Mouse (Mus musculus): ENCODE results near the gene Nkiras2. TPM values are rescaled to one million over a fixed set of nuclear protein-coding genes. Genes with fewer than 3 reads are reported as not detected.
"Not testable (repeated sequence)": the region's sequence is repeated elsewhere in the genome, so short reads cannot be mapped to it uniquely, and the experiment has no call there.

Gene Nkiras2
- total RNA-seq (2021): 10 to 100 TPM; 42.5 to 43.7 TPM
- long read RNA-seq, experiment 1, transcript Nkiras2-201 (4 exons, 2,097 nt): major isoform, 88 of 103 reads
- long read RNA-seq, experiment 1, partial matches to known transcripts: 4 of 103 reads
- long read RNA-seq, experiment 1, other reads (novel, unspliced or antisense): 10 of 103 reads
- long read RNA-seq, experiment 2, transcript Nkiras2-201 (4 exons, 2,097 nt): major isoform, 89 of 102 reads
- long read RNA-seq, experiment 2, partial matches to known transcripts: 2 of 102 reads
- long read RNA-seq, experiment 2, other reads (novel, unspliced or antisense): 11 of 102 reads

- DNase-seq (ENCODE audit: low spot score in 2 of 2): peak in 1 of 2 experiments; percentile 68
Measured at GRCm38 (mm10) chr11:100618761-100619484, at the start of gene Nkiras2. TSS of gene Nkiras2 (plus strand) at chr11:100619244.

- DNase-seq (ENCODE audit: low spot score in 2 of 2): no peak
Measured at GRCm38 (mm10) chr11:100569789-100570188, 49.3 kb upstream of the Nkiras2 start.

GRCm38 (mm10) chr11:100570430-100571201 lies 48.4 kb upstream of the Nkiras2 start:
- DNase-seq (ENCODE audit: low spot score in 2 of 2): peak in 1 of 2 experiments; percentile 72

GRCm38 (mm10) chr11:100571202-100571567 lies 47.9 kb upstream of the Nkiras2 start:
- peak in 1 of 2 experiments; percentile 23 for DNase-seq (ENCODE audit: low spot score in 2 of 2)

- DNase-seq (ENCODE audit: low spot score in 2 of 2): no peak
Measured at GRCm38 (mm10) chr11:100574188-100574587, 44.9 kb upstream of the Nkiras2 start.

GRCm38 (mm10) chr11:100574708-100575483 lies 44.1 kb upstream of the Nkiras2 start, which contains the start of gene Cnp:
TSS of gene Cnp (plus strand) at chr11:100574904.
- peak; percentile 73 to 75 for DNase-seq (ENCODE audit: low spot score in 2 of 2)

GRCm38 (mm10) chr11:100575484-100575855 lies 43.6 kb upstream of the Nkiras2 start:
- DNase-seq (ENCODE audit: low spot score in 2 of 2): peak in 1 of 2 experiments; percentile 16

- no peak for DNase-seq (ENCODE audit: low spot score in 2 of 2)
Measured at GRCm38 (mm10) chr11:100576256-100576655, 42.8 kb upstream of the Nkiras2 start.

GRCm38 (mm10) chr11:100577852-100578599 lies 41.0 kb upstream of the Nkiras2 start:
- no peak for DNase-seq (ENCODE audit: low spot score in 2 of 2)

- DNase-seq (ENCODE audit: low spot score in 2 of 2): no peak
Measured at GRCm38 (mm10) chr11:100579116-100579799, 39.8 kb upstream of the Nkiras2 start.

- DNase-seq (ENCODE audit: low spot score in 2 of 2): no peak
Measured at GRCm38 (mm10) chr11:100580275-100580674, 38.8 kb upstream of the Nkiras2 start.

GRCm38 (mm10) chr11:100581756-100582155 lies 37.3 kb upstream of the Nkiras2 start:
- peak in 1 of 2 experiments; percentile 27 for DNase-seq (ENCODE audit: low spot score in 2 of 2)

- DNase-seq (ENCODE audit: low spot score in 2 of 2): not testable (repeated sequence)
Measured at GRCm38 (mm10) chr11:100582413-100582812, 36.6 kb upstream of the Nkiras2 start.

- DNase-seq (ENCODE audit: low spot score in 2 of 2): no peak
Measured at GRCm38 (mm10) chr11:100582836-100583235, 36.2 kb upstream of the Nkiras2 start.

GRCm38 (mm10) chr11:100584561-100584961 lies 34.5 kb upstream of the Nkiras2 start:
- DNase-seq (ENCODE audit: low spot score in 2 of 2): no peak

GRCm38 (mm10) chr11:100585148-100585547 lies 33.9 kb upstream of the Nkiras2 start:
- no peak for DNase-seq (ENCODE audit: low spot score in 2 of 2)

GRCm38 (mm10) chr11:100588462-100588861 lies 30.6 kb upstream of the Nkiras2 start:
- DNase-seq (ENCODE audit: low spot score in 2 of 2): no peak

- DNase-seq (ENCODE audit: low spot score in 2 of 2): no peak
Measured at GRCm38 (mm10) chr11:100592346-100593046, 26.5 kb upstream of the Nkiras2 start.

- no peak for DNase-seq (ENCODE audit: low spot score in 2 of 2)
Measured at GRCm38 (mm10) chr11:100594608-100595007, 24.4 kb upstream of the Nkiras2 start.

Data from gastrocnemius, postnatal 4 days (tissue).